Mouse (Mus musculus): ENCODE data around the gene Stk16. TPM values are rescaled to one million over a fixed set of nuclear protein-coding genes. Genes with fewer than 3 reads are reported as not detected.
A peak's percentile ranks its signal among the peaks of the same experiment; 100 is the strongest.

Gene Stk16
- total RNA-seq (2021), result 10 to 100 TPM; 65.6 to 67.0 TPM

DNA sequence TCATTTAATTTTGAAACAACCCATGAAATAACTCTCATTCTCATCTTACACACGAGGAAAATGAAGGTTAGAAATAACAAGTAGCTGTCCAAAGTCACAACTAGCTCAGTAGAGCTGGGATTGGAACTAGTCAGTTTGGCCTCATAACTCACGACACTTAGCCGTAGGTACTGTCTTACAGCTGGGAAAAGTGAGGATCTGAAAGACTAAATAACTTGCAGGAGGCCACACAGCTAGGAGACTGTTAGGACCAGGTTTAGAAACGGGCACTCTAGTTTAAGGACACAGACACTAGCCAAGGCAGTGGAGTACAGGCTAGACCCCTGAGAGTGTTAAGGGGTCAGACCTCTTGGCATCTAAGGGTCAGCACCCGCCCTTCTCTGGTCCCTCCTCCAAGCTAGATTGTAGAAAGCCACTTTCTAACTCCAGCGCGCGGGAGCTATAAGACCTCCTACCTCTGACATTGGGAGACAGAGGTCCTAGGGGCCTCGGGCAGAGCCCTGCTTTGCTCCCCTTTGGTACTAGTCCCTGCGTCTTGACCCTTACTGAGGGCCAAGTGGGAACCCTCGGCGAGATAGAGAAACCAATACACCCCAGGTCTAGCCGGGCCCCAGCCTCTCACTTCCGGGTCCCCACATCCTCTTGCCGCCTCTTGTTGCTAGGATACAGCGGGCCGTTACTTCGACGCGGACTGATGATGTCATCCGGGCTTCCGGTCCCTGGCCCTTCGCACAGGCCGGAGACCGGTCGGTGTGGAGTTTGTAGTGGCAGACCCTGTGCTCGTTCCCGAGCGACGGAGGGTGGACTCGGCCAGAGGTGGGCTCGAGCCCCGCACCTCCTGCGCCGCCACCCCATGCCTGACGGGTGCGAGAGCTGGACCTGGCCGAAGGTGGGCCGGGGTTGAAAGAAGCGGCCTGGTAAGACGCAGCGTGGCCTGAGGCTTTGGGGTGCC lies at the start of gene Stk16, which contains the start of gene Glb1l:
TSS of gene Stk16 (plus strand) at position 703 of the 952 bp plus-strand sequence.
TSS of gene Glb1l (minus strand) at position 678 of the 952 bp plus-strand sequence.
- DNase-seq, result peak; percentile 97

DNA sequence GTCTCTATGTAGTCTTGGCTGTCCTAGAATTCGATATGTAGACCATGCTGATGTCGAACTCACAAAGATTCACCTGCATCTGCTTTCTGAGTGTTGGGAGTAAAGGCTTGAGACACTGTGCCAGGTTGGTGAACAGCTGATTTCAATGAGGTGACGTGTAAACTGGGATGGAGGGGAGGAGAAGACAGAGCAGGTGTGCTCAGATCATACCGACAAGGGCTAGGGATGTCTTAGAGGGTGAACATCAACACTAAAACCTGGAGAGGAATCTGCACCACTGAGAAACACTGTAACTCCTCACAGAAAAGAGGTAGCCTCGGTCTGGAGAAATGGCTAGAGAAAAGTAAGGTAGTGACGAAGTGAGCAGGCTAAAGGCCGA lies 42.6 kb upstream of the Stk16 start:
- DNase-seq, result no peak

DNA sequence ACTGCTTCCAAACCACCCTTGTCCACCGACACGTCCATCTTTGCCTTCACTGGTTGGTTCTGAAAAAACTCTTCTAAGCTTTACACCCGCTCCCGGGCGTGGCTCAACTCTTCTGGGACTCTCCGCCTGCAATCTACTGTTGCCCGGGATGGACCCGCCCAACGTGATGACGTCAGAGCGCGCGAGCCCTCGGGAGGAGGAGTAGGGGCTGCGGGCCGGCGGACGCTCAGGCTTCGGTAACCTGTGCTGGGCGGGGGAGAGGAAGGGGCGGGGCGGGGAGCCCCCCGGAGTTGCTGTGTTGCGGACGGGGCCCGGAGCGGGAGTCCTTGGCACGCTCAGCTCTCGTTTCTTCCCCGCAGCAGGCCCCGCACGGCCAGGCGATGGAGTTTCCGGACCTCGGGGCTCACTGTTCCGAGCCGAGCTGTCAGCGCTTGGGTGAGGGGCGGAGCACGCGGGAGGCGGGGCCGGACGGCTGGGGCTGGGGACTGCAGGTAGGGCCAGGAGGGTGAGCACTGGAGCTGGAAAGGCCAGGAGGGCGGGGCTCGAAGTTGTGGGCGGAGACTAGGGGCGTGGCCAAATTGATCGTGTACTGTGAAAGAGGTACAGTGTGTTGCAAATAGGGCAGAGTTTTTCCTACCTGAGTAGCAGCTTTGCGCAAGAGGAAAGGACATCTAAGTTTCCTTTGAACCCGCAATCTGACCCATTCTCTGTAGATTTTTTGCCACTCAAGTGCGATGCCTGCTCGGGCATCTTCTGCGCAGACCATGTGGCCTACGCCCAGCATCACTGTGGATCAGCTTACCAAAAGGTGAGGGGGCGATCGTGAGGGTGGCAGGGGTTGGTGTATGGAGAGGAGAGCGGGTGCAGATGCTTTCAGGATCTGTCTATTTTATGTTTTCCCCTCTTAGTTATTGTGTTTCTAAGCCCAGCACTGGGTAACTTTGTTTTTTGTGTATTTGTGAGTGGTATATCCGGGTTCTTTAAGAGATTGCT lies 41.9 kb upstream of the Stk16 start, which contains the start of gene Zfand2b:
TSS of gene Zfand2b (plus strand) at position 175 of the 993 bp plus-strand sequence.
- peak; percentile 98 for DNase-seq

DNA sequence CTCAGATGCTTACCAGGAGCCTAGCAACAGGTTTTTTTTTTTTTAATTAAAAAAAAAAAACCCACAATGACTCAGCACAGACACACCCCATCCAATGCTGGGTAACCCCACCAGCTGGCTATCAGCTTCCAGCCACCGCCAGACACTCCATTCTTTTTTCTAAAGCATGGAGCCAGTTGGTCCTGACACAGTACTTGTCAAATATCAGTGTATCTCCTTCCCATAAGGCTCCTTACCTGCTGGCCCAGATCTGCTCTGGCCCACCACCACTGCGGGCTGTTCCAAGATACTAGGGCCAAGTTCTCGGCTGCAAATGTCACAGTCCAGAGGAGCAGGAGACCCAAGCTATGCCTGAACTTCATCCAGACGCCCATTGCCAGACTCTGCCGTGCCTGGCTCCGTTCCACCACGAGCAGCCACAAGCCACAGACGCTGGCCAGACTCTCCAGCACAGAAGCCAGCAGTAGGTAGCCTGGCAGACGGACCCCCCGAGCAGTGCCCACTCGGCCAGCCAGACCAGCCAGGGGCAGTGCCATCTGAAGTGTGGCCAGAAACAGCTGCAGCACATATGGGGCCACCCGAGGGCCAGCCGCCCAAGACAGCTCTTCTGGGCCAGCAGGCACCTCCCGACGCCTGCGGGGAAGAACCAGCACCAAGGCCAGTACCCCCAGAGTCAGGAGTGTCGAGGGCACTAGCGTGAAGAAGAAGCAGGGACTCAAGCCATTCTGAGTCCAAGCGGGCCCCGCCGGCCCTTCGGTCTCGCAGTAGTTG lies 31.1 kb upstream of the Stk16 start:
- DNase-seq, result peak; percentile 51

DNA sequence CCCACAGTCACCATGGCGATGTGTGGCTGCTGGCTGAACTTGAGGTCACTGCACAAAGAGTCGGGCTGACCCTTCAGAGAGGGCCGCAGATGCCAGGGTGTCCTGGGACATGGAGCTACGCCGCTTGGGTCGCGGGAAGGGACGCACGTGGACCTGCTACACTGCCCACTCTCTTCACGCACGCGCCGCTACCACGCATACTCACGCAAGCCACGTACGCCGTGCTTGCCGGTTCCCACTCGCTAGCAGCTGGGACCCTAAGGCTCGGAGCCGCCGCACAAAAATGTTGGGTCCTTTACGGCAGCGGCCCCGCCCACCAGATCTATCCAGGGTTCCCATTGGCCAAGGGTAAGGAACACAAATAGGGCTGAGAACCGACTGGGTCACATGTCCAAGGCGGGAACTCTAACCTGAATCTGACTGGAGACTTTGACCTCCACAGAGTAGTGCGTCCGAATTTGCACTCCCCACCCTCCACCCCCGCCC lies 30.5 kb upstream of the Stk16 start, which contains the start of gene Abcb6:
TSS of gene Abcb6 (minus strand) at position 288 of the 486 bp plus-strand sequence.
- peak; percentile 88 for DNase-seq

DNA sequence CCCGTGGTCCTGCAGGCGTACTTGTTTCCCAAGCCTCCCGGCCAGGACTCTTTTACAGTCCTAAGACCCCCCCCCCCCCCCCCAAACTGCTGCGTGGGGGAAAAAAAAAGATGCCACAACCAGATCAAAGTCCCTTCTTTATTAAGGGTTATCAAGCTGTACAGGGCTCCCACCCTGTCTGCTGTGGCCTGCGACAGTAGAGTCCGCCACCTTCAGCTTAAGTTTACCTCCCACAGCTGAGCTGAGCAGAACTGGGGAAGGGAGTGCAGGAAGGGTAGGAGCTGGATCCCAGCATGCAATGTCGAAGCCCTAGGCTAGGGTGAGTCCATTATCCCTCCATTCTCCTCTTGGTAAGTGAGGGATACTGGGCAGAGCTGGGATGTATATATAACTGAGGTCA lies 29.9 kb upstream of the Stk16 start:
- no peak for DNase-seq

DNA sequence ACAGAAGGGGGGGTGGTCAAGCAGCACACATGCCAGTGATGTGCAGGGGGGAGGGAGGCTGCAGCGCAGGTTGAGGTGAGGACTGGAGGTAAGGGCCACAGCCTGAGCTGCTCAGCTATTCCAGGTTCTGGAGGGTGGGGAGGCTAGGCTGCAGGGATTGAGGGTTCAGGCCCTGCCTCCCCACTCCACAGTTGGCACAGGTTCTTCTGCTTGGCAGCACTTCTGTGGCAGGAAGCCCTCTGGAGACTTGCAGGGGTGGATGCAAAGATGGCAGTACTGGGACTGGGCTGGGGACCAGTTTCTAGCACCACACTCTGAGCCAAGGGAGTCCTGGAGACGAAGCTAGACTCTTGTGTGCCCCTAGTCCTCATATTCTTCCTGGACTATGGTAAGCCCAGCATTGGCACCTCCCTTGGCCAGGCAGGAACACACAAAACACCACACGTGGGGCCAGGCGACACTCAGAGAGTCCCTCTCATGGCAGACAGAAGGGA lies 29.2 kb upstream of the Stk16 start:
- no peak for DNase-seq

DNA sequence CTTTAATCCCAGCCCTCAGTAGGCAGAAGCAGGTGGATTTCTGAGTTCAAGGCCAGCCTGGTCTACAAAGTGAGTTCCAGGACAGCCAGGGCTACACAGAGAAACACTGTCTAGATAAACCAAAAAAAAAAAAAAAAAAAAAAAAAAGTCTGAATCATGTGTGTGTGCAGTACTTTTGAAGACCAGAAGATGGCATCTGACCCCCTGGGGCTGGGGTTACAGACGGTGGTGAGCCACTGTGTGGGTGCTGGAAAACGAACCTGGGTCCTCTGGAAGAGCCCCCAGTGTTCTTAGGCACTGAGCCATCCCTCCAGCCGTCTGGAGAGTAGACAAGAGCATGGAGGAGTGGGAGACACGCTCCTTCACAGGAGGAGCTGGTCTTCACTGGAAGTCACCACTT lies 28.5 kb upstream of the Stk16 start:
- no peak for DNase-seq

DNA sequence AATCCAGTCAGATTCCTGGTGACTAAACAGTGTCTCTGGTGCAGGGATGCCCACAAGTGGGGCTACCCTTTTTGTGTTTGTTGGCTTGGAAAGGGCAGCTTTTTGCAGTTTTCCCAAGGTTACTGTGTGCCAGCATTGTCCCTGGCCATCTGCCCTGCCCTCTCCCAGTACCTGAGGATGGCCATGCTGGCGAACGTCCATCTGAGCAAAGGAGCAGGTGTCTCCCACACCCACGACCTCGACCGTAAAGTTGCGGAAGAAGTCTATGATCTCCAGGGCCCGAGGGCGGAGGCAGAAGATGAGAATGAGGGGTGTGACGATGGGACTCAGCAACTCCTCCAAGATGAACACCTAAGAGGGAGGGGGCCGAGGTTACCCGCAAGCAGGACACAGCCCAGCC lies 25.1 kb upstream of the Stk16 start:
- no peak for DNase-seq

DNA sequence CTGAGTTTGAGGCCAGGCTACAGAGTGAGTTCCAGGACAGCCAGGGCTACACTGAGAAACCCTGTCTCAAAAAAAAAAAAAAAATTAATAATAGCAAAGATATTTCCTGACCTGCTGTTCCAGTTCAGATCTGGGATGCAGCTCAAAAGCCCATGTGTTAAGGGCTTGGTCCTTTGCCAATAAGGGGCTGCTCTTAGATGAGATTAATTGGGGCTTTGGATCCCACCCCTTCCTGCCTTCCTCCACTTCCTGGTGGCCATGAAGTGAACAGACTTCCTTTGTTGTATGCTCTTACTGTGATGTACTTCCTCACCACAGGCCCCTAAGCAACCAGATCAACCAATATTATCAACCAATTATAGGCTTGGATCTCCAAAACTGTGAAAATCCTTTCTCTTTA lies 23.5 kb upstream of the Stk16 start:
- no peak for DNase-seq

DNA sequence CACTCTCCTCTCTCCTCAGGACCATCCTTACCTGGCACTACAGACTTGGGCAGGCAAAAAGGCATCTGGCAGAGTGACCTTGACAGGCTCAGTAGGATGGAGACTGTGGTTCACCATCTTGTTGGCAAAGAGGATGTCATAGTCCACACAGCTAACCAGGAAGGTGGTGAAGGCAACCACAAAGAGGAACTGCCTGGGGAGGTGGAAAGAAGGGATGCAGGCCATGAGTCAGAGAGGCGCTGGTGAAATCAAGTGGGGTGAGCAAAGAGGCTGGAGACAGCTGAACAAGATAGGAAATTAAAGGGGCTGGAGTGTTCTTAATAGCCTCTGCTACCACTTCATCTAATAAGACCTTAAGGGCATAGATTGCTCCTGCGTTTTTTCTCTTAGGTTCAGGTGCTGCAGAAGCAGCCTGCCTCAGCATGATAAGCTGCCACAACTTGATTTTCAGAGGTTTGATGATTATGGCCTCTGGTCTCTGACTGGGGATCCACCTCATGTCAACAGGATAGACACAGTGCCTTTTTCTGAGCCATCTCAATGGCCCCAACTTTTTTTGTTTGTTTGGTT lies 22.6 kb upstream of the Stk16 start:
- no peak for DNase-seq

DNA sequence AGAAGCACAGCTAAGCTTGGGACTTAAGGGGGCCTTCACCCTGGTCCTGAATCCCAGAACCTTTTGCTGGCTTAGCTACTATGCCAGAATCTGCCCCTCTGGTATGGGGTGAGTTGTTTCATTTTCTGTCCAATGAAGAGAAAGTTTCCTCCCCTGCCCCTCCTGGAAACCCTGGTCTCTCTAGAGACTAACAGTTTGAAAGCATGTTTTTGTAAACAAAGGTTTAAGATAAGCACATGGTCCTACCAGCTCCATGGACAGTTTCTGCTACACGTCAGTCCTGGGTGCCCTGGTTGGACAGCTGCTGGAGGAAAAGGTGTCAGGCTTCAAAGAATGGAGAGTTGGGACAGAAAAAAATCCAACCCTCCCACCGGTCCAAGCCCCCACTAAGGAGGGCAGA lies 20.1 kb upstream of the Stk16 start:
- no peak for DNase-seq

DNA sequence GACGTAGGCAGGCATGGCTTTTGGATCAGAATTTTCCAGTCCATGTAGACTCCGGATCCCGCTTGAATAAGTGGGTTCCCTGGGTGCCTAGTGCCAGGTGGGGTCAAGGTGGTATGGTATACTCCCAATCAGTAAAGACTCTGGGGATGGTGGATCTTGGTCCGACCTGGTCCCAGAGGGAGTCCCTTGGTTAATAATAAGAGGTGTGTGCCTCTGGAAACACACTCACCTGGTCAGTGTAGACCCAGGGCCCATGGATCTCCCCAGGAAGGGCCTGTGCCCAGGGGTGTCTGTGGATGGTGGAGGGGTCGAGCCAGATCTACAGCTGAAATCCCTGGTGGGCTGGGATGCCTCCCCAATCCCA lies 19.4 kb upstream of the Stk16 start:
- DNase-seq, result no peak

DNA sequence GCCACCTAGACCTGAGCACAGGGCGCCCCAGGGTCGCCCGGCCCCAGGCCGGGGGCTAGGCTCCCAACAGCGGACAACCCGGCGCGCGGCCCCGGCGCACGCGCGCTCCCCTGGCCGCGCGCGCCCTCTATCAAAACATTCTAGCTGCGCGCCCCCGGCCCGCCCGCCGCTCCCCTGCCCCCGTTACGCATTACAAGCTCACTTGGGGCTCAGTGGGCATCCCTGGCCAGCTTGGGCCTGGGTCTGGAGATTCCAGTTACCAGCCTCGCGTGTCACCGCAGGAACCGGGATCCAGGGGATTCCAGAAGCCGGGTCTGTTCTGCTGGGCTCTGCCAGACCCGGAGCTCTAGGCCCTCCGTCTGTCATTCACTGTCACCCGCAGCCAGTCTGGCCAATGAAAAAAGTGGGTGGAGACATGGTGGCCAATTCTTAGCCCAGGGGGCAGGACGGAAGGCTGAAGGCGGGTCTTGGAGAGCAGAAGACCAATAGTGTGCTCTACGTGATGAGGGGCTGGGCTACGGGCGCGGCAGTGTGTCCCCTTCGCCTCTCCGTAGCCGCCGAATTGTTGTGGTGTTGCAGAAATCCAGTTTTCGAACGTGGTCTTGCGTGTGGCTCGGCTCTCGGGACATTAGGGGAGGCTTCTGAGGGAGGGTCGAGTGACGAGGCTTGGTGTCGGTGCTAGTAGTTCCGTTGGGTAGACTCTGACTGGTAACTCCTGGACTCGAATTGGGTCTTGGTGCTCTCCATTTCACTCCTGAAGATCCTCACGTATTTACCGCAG lies 18.8 kb upstream of the Stk16 start, which contains the start of the genes Ankzf1 and Atg9a:
TSS of gene Ankzf1 (plus strand) at position 530 of the 781 bp plus-strand sequence.
TSS of gene Atg9a (minus strand) at position 575 of the 781 bp plus-strand sequence.
- peak; percentile 94 for DNase-seq

DNA sequence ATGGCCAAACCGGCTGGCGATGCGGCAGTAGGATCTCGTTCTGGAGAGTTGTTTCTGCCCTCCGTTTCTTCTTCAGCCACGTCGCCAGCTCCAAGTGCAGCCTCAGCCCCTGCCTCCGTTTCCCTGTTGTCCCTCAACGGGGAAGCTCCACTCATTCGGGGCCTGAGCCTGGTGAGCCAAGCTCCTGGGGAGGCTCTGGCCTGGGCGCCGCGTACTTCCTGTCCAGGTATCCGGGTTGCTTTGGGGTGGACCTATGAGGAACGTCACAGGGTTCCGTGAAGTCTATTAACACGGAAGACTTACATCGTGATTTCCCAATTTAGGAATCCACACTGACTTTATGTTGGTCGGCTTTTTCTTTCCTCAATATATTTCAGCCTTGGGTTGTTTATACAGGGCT lies 18.2 kb upstream of the Stk16 start:
- DNase-seq, result peak; percentile 37

DNA sequence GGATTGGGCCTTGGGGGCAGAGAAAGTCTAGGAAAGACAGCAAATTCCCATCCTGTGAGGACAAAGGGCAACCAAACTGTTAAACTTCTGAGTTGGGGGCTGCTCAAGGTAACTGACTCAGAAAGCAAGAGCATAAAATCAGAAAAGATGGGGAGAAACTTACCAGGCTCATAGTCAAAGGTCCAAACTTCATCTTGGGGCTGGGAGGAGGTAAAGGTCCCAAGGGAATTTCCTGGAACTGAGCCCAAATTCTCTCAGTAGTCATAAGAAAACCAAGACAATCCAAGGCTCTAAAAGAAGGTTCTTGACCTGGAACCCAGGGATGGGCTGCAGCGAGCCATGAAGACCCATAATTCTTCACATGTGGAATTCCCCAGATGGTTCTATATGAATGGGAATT lies 9.4 kb upstream of the Stk16 start:
- DNase-seq, result no peak

DNA sequence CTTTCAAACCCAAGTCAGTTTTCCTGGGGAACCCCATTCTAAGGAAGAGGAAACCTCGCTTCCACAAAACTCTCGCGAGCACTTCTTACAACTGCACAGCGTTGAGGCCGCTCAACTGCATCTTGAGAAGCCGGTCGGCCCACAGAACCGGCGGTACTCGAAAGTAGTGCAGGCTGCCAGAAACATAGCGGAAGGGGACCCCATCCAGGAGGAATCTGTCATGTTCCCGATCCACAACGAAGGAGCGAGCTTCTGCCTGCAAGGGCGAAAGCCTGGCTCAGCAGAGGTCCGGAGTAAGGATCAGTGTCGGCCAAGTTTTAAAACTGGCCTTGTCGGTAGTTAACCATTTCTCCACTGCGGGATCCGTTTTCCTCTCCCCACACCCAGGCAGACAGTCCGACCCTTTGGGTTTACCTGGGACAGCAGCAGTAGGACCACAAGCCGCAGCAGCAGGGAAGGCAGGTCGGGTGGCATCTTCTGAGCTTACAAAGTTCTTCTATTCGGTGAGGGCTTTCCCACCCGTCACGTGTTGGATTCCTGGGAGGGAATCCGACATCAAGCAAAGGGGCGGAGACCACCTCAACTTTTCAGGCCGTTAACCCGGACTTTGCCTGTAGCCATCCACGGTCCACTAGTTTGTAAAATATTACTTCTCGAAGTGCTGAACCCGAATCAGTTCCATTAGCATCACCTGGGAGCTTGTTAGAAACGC lies 1.5 kb upstream of the Stk16 start:
- DNase-seq, result peak; percentile 52

DNA sequence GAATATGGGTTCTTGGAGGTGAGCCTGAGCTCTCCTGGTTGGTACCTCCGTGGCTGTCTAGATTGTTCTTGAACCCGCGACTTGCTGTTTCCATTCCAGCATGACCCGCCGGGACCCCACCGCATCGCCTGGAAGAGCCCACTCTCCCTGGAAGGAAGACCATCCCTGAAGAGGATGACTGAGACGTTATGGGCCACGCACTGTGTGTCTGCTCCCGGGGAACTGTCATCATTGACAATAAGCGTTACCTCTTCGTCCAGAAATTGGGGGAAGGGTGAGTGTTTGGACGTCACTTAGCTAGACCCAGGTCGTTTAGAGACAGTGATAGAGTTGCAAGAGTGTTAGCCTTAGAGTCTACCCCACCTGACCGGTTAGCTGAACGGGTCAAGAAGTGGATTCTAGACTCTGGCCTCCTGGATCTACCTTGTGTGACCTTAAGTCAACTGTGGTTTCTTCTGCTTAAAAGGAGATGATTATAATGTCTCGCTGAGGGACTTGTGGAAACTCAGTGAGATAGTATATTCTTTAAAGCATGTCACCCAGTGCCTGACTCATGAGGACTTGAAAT lies 587 bp downstream of the Stk16 start:
- no peak for DNase-seq

DNA sequence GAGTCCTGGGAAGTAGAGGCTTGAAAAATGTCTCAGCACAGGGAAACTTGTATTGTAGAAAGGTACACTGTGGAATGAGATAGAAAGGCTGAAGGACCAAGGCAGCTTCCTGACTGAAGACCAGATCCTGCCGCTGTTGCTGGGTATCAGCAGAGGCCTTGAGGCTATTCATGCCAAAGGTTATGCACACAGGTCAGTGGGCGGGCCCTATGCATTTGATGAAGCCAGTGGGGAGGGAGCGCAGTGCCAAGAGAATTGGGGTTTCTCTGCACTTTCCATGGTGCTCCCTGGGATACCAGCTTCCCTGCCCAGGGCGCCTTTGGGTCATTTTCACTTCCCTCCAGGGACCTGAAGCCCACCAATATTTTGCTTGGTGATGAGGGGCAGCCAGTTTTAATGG lies 1.9 kb downstream of the Stk16 start:
- DNase-seq, result no peak

All from heart, postnatal 4 days (tissue).